Mouse (Mus musculus): Measurements from ENCODE around the gene Mrps6. TPM values are rescaled to one million over a fixed set of nuclear protein-coding genes. Genes with fewer than 3 reads are reported as not detected.

Gene Mrps6
- polyA plus RNA-seq, 1 experiment from 2014 or later: 43.7 TPM

DNA sequence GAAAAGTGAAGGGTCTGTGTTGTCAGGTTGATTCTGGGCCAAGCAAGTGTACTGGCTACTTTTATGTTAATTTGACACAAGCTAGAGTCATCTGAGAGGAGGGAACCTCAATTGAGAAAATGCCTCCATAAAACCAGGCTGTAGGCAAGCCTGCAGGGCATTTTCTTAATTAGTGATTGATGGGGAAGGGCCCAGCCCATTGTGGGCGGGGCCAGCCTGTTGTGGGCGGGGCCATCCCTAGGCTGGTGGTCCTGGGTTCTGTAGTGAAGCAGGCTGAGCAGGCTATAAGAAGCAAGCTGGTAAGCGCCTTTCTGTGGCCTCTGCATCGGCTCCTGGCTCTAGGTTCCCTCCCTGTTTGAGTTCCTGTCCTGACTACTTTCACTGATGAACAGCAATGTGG, 69.2 kb downstream of the Mrps6 start:
- H3K36me3 ChIP-seq: no peaks in the 10 kb centered on the region
- DNase-seq: no peak
- WGBS (ENCODE audit: insufficient replicate concordance): 38% methylated on average over 4 of the region's 4 CpGs
- H3K9ac ChIP-seq: no peak overlapping the region
- H3K4me2 ChIP-seq: no peak overlapping the region
- no peak for ATAC-seq (ENCODE audit: low read depth)
- H3K4me3 ChIP-seq (replicated peaks): no peak overlapping the region
- H3K27ac ChIP-seq: no peak overlapping the region
- H3K27me3 ChIP-seq: no peaks in the 10 kb centered on the region
- no peaks in the 10 kb centered on the region for H3K9me3 ChIP-seq (replicated peaks)
- H3K4me1 ChIP-seq (replicated peaks): no peaks in the 10 kb centered on the region

GRCm38 (mm10) chr16:92127666-92128065, 69.6 kb downstream of the Mrps6 start:
- Histone ChIP-seq H3K4me2 (no peak overlapping the region), H3K9ac (no peak overlapping the region), H3K27ac (no peak overlapping the region), H3K4me3 (replicated peaks) (no peak overlapping the region), H3K36me3 (no peaks in the 10 kb centered on the region), H3K9me3 (replicated peaks) (no peaks in the 10 kb centered on the region), H3K4me1 (replicated peaks) (no peaks in the 10 kb centered on the region), H3K27me3 (no peaks in the 10 kb centered on the region)
- DNase-seq (no peak), ATAC-seq (ENCODE audit: low read depth) (no peak)
- 52% methylated on average over 5 of the region's 5 CpGs for WGBS (ENCODE audit: insufficient replicate concordance)

DNA sequence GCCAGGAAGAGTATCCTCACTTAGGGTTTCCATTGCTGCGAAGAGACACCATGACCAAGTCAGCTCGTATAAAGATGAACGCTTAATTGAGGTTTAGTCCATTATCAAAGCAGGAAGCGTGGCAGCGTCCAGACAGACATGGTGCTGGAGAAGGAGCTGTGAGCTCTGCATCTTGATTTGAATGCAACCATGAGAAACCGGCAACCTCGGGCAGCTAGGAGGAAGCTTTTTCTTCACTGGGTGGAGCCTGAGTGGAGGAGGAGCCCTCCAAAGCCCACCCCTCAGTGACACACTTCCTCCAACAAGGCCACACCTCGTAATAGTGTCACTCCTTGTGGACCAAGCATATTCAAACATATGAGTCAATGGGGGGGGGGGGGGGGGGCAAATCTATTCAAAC, 71.8 kb downstream of the Mrps6 start:
- Histone ChIP-seq H3K4me2 (no peak overlapping the region), H3K4me1 (replicated peaks) (no peaks in the 10 kb centered on the region), H3K36me3 (no peaks in the 10 kb centered on the region), H3K27ac (no peak overlapping the region), H3K27me3 (no peaks in the 10 kb centered on the region), H3K4me3 (replicated peaks) (no peak overlapping the region), H3K9me3 (replicated peaks) (no peaks in the 10 kb centered on the region), H3K9ac (no peak overlapping the region)
- ATAC-seq (ENCODE audit: low read depth) (no peak), DNase-seq (no peak)
- 66% methylated on average over 8 of the region's 8 CpGs for WGBS (ENCODE audit: insufficient replicate concordance)

DNA sequence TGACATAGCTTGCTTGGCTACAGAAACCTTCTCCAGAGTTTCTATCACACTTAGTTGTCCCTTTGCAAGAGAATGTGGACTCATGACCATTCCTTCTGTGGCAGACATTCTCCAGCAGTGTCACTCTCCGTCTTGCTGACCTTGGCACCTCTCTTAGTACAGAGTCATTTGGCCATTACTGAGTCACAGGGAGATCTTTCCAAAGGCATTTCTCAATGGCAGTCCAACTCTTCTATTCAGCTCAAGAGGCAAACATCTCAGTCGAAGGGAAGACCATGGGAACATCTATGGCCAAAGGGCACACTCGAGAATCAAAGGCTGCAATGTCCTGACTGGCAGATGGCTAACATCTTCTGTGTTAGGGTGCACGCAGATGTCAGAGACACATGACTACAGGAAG, 74.4 kb downstream of the Mrps6 start:
- ATAC-seq (ENCODE audit: low read depth) (no peak), DNase-seq (no peak)
- Histone ChIP-seq H3K36me3 (no peaks in the 10 kb centered on the region), H3K4me3 (replicated peaks) (no peak overlapping the region), H3K9ac (no peak overlapping the region), H3K9me3 (replicated peaks) (no peaks in the 10 kb centered on the region), H3K4me2 (no peak overlapping the region), H3K4me1 (replicated peaks) (no peaks in the 10 kb centered on the region), H3K27ac (no peak overlapping the region), H3K27me3 (no peaks in the 10 kb centered on the region)
- WGBS (ENCODE audit: insufficient replicate concordance): 59% methylated on average over 4 of the region's 4 CpGs

DNA sequence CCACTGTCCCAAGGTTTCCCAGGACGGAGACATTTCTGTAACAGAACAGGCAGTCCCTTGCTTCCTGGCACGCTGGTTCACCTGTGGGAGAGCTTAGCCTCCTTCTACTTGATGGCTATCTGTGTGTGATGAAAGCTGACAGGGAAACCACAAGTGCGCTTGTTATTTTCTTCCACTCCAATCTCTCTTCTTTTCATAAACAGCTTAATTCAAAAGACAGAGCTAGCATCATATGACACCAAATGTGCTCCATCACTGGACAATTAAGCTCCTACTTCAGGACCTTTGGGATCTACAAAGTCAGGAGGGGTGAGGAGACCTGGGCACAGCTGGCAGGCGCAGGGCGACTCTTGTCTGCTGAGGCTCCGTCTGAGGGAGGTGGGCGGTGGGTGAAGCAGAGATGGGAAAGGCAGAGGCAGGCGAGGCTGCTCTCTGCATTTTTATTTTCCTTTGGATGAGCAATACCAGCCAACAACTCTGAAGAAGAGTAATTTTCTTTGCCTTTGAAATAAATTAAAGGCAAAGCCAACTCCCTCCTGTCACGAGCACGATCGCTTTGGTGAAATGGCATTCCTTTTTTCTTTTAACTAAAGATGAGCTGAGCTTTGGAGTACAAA, 76.2 kb downstream of the Mrps6 start:
- Histone ChIP-seq H3K9me3 (replicated peaks) (no peaks in the 10 kb centered on the region), H3K4me3 (replicated peaks) (no peak overlapping the region), H3K27ac (no peak overlapping the region), H3K4me1 (replicated peaks) (no peaks in the 10 kb centered on the region), H3K4me2 (no peak overlapping the region), H3K36me3 (no peaks in the 10 kb centered on the region), H3K27me3 (no peaks in the 10 kb centered on the region), H3K9ac (no peak overlapping the region)
- DNase-seq (no peak), ATAC-seq (ENCODE audit: low read depth) (no peak)
- WGBS (ENCODE audit: insufficient replicate concordance): 73% methylated on average over 11 of the region's 11 CpGs

DNA sequence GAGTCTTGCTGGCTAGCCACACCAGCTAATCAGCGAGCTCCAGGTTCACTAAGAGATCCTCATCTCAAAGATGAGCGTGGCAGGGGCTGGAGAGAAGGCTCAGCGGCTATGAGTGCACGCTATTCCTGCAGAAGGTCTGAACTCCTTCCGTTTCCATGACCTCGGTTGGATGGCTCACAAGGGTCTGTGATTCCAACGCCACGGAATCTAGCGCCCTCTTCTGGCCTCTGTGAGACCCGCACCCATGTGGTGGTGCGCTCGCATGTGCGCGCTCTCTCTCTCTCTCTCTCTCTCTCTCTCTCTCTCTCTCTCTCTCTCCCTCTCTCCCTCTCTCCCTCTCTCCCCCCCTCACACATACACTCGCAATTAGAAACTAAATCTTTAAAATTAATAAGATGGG, 78.2 kb downstream of the Mrps6 start:
- Histone ChIP-seq H3K27ac (no peak overlapping the region), H3K4me3 (replicated peaks) (no peak overlapping the region), H3K4me2 (no peak overlapping the region), H3K9me3 (replicated peaks) (no peaks in the 10 kb centered on the region), H3K36me3 (no peaks in the 10 kb centered on the region), H3K9ac (no peak overlapping the region), H3K4me1 (replicated peaks) (no peaks in the 10 kb centered on the region), H3K27me3 (no peaks in the 10 kb centered on the region)
- DNase-seq: no peak
- no peak for ATAC-seq (ENCODE audit: low read depth)
- 78% methylated on average over 15 of the region's 15 CpGs for WGBS (ENCODE audit: insufficient replicate concordance)

- WGBS (ENCODE audit: insufficient replicate concordance): 62% methylated on average over 15 of the region's 15 CpGs
- no peaks in the 10 kb centered on the region for H3K27me3 ChIP-seq
- H3K4me1 ChIP-seq (replicated peaks): no peaks in the 10 kb centered on the region
- H3K4me3 ChIP-seq (replicated peaks): no peak overlapping the region
- ATAC-seq (ENCODE audit: low read depth): no peak
- no peak overlapping the region for H3K27ac ChIP-seq
- H3K4me2 ChIP-seq: no peak overlapping the region
- no peaks in the 10 kb centered on the region for H3K36me3 ChIP-seq
- no peak for DNase-seq
- H3K9me3 ChIP-seq (replicated peaks): no peaks in the 10 kb centered on the region
- H3K9ac ChIP-seq: no peak overlapping the region
These were observed 81.6 kb downstream of the Mrps6 start for GRCm38 (mm10) chr16:92139386-92140261.

DNA sequence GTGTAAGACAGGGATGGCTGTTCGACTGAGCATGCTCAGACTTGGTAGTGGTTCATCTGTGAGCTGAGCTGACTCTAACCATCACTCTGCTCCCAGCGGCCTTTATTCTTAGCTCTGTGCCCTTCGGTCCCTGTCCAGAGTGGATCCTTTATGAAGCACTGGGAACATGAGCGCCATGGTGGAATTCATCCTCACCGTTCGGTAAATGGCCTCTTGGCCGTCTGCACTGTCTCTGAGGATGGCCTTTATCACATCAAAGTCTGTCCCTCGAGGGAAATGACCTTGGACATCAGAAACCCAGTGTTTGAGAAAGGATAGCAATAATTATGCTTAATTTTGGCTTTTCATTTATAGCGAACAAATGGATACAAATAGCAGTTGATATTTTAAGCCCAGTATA, 82.3 kb downstream of the Mrps6 start:
- no peak for ATAC-seq (ENCODE audit: low read depth)
- no peak overlapping the region for H3K9ac ChIP-seq
- 64% methylated on average over 9 of the region's 9 CpGs for WGBS (ENCODE audit: insufficient replicate concordance)
- DNase-seq: no peak
- no peak overlapping the region for H3K4me3 ChIP-seq (replicated peaks)
- no peak overlapping the region for H3K4me2 ChIP-seq
- H3K4me1 ChIP-seq (replicated peaks): no peaks in the 10 kb centered on the region
- no peaks in the 10 kb centered on the region for H3K36me3 ChIP-seq
- H3K27ac ChIP-seq: no peak overlapping the region
- no peaks in the 10 kb centered on the region for H3K9me3 ChIP-seq (replicated peaks)
- H3K27me3 ChIP-seq: no peaks in the 10 kb centered on the region

DNA sequence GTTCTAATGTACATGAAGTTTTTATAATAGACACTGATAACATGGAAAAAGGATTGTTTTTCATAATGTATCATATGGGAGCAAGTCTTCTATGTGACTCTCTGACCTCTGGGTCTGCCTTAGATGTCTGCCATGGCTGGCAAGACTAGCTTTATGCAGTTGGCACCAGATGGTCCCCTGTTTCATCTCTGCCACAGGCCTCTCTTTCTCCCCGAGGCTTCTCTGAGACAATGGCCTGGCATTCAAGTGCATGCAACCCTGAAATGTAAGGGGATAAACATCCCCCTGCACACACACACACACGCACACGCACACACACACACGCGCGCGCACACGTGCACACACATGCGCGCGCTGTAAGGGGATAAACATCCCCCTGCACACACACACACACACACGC, 83.0 kb downstream of the Mrps6 start:
- no peaks in the 10 kb centered on the region for H3K27me3 ChIP-seq
- H3K27ac ChIP-seq: no peak overlapping the region
- no peak overlapping the region for H3K4me3 ChIP-seq (replicated peaks)
- H3K4me2 ChIP-seq: no peak overlapping the region
- WGBS (ENCODE audit: insufficient replicate concordance): 91% methylated on average over 12 of the region's 12 CpGs
- H3K36me3 ChIP-seq: no peaks in the 10 kb centered on the region
- no peaks in the 10 kb centered on the region for H3K4me1 ChIP-seq (replicated peaks)
- H3K9ac ChIP-seq: no peak overlapping the region
- DNase-seq (no peak), ATAC-seq (ENCODE audit: low read depth) (no peak)
- no peaks in the 10 kb centered on the region for H3K9me3 ChIP-seq (replicated peaks)

GRCm38 (mm10) chr16:92142426-92143012, 84.4 kb downstream of the Mrps6 start:
- no peaks in the 10 kb centered on the region for H3K4me1 ChIP-seq (replicated peaks)
- H3K9ac ChIP-seq: no peak overlapping the region
- no peak overlapping the region for H3K27ac ChIP-seq
- no peaks in the 10 kb centered on the region for H3K9me3 ChIP-seq (replicated peaks)
- H3K36me3 ChIP-seq: no peaks in the 10 kb centered on the region
- DNase-seq: no peak
- H3K27me3 ChIP-seq: no peaks in the 10 kb centered on the region
- 69% methylated on average over 9 of the region's 9 CpGs for WGBS (ENCODE audit: insufficient replicate concordance)
- H3K4me2 ChIP-seq: no peak overlapping the region
- no peak overlapping the region for H3K4me3 ChIP-seq (replicated peaks)
- no peak for ATAC-seq (ENCODE audit: low read depth)

DNA sequence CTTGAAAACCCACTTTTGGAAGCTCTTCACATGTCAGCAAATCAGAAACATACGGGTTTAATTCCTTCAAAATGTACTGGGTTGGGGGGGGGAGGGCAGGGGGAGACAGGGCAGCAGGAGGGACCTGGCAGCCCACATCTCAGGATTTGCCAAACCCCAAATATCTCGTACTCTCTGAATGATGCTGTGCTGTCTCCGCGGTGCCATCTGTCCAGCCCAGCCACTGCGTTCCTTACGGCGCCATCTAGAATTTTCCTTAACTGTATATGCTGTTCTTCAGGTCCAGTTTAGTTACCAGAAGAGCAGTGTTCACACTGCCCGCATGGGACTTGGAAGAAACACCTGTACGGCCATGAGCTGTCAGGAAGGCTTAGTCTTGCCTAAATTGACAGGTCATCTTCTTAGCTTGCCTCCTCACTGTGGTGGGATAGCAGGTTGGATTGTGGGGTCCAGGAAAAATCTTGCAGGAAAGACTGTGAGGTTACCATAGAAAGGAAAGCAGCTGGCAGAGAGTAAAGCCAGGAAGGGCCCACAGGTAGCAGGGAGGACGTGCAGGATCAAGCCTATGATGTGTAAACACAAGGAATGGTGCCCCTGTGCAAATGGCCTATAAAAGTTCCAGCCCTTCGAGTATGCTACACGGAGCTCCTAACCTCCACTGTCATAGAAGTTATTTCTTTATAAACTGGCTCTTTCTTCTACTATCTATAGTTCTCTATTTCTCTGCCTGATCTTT, 89.7 kb downstream of the Mrps6 start:
- 72% methylated on average over 12 of the region's 12 CpGs for WGBS (ENCODE audit: insufficient replicate concordance)
- no peak for DNase-seq
- no peak overlapping the region for H3K9ac ChIP-seq
- H3K4me2 ChIP-seq: no peak overlapping the region
- no peak overlapping the region for H3K27ac ChIP-seq
- no peak for ATAC-seq (ENCODE audit: low read depth)
- H3K27me3 ChIP-seq: no peaks in the 10 kb centered on the region
- H3K36me3 ChIP-seq: no peaks in the 10 kb centered on the region
- no peaks in the 10 kb centered on the region for H3K9me3 ChIP-seq (replicated peaks)
- no peaks in the 10 kb centered on the region for H3K4me1 ChIP-seq (replicated peaks)
- no peak overlapping the region for H3K4me3 ChIP-seq (replicated peaks)

All from liver, embryonic 13.5 days (tissue).